Mouse (Mus musculus) hindbrain, embryonic 11.5 days (tissue): Measurements from ENCODE around the gene Mipep. TPM values are rescaled to one million over a fixed set of nuclear protein-coding genes. Genes with fewer than 3 reads are reported as not detected.

Experiments
- ATAC-seq: fragments of 200-750 bp; cut with Nextera tagmentation; 2 replicates; pipeline ENCODE4 v1.8.0; 2017; ENCODE audit warnings: mild to moderate bottlenecking, moderate TSS enrichment, moderate library complexity; ENCODE audit not compliant: low FRiP score
- DNase-seq: peaks from one replicate; pipeline ENCODE4 v3.0.0-alpha.2; 2015; ENCODE audit warnings: low spot score
- H3K27ac ChIP-seq: fragments of 300-500 bp; sonication (generic); 2 replicates; pipeline ENCODE4 v1.5.1; 2014; ENCODE audit warnings: mild to moderate bottlenecking, low read depth, low read length
- H3K27me3 ChIP-seq: fragments of 300-500 bp; sonication (generic); 2 replicates; pipeline ENCODE4 v1.6.1; 2014; ENCODE audit warnings: mild to moderate bottlenecking, low read length, moderate library complexity, mixed read lengths; ENCODE audit not compliant: control insufficient read depth, insufficient read depth
- H3K36me3 ChIP-seq: fragments of 300-500 bp; sonication (generic); 2 replicates; pipeline ENCODE4 v1.6.1; 2014; ENCODE audit warnings: mild to moderate bottlenecking, low read length, moderate library complexity, mixed read lengths; ENCODE audit not compliant: control insufficient read depth, insufficient read depth
- H3K4me1 ChIP-seq: fragments of 300-500 bp; sonication (generic); replicated peaks from 2 replicates; pipeline ENCODE4 v1.6.1; 2014; ENCODE audit warnings: low read length, mixed read lengths; ENCODE audit not compliant: control insufficient read depth, insufficient read depth
- H3K4me2 ChIP-seq: fragments of 300-500 bp; sonication (generic); replicated peaks from 2 replicates; pipeline ENCODE4 v1.6.1; 2014; ENCODE audit warnings: mild to moderate bottlenecking, low read depth, low read length
- H3K4me3 ChIP-seq: fragments of 300-500 bp; sonication (generic); 2 replicates; pipeline ENCODE4 v1.5.1; 2014; ENCODE audit warnings: low read depth, low read length
- H3K9ac ChIP-seq: fragments of 300-500 bp; sonication (generic); 2 replicates; pipeline ENCODE4 v1.6.1; 2014; ENCODE audit warnings: low read depth, low read length
- H3K9me3 ChIP-seq: fragments of 300-500 bp; sonication (generic); 2 replicates; pipeline ENCODE4 v1.6.1; 2016; ENCODE audit warnings: low read length; ENCODE audit not compliant: control insufficient read depth
- WGBS: fragments of 180-500 bp; shearing (Covaris S2); extraction: QIAGEN DNeasy Blood & Tissue Kit; methylation state at CpG from one replicate; pipeline ENCODE4 v1.1.7; 2014; 5-methylcytosine and 5-hydroxymethylcytosine counted together
- polyA plus RNA-seq: library from polyadenylated mRNA; unstranded; fragments of >200 nt; fragmentation: Nextera tagmentation; extraction: Ambion mirVana; gene quantifications from 2 replicates; pipeline ENCODE4 v1.2.1, GENCODE M21; 2014

Gene Mipep
- polyA plus RNA-seq, 1 experiment from 2014 or later = 24.0 TPM

DNA sequence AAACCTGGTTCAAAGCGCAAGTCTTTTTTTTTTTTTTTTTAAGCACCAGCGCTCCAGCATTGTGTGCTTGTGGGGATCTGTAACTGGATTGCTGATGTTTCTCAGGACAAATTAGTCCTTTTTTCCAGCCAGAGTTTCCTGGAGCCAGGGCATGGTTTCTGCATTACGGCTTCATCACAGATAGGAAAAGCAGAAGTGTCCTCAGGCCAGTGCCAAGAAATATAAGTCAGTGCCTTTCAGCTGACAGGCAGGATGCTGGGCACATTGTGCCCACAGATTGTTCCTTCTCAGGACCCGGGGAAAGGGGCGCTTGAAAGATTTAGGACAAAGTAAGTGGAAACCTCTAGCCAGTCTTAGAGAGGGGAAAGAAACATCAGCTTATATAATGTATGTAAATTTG is 20.6 kb upstream of the Mipep start:
- ATAC-seq (no peak), DNase-seq (no peak)
- no peaks in the 10 kb centered on the region for H3K9me3 ChIP-seq
- WGBS = 95% methylated on average over 5 of the region's 5 CpGs
- no peak overlapping the region for H3K4me2 ChIP-seq
- peaks cover 9% of the 10 kb centered on the region; the same call in 1 of the 2 replicates for H3K36me3 ChIP-seq
- H3K27ac ChIP-seq = no peak overlapping the region
- no peaks in the 10 kb centered on the region for H3K27me3 ChIP-seq
- no peak overlapping the region for H3K9ac ChIP-seq
- H3K4me1 ChIP-seq = no peaks in the 10 kb centered on the region
- H3K4me3 ChIP-seq = no peak overlapping the region

GRCm38 (mm10) chr14:60764526-60764925 is 19.8 kb upstream of the Mipep start:
- H3K36me3 ChIP-seq = 0 out of 2 replicates have a peak, but pooled peaks cover 7% of the 10 kb centered on the region

GRCm38 (mm10) chr14:60765025-60765424 is 19.3 kb upstream of the Mipep start:
- no peak overlapping the region for H3K4me2 ChIP-seq
- 69% methylated on average over 2 of the region's 2 CpGs for WGBS
- H3K27me3 ChIP-seq = no peaks in the 10 kb centered on the region
- no peak overlapping the region for H3K9ac ChIP-seq
- no peak for ATAC-seq
- H3K27ac ChIP-seq = no peak overlapping the region
- no peak for DNase-seq
- H3K4me3 ChIP-seq = no peak overlapping the region
- no peaks in the 10 kb centered on the region for H3K9me3 ChIP-seq
- 0 out of 2 replicates have a peak, but pooled peaks cover 7% of the 10 kb centered on the region for H3K36me3 ChIP-seq
- H3K4me1 ChIP-seq = no peaks in the 10 kb centered on the region

More at GRCm38 (mm10) chr14:60764526-60764925, 19.8 kb upstream of the Mipep start:
- DNase-seq (no peak), ATAC-seq (no peak)
- Histone ChIP-seq H3K9ac (no peak overlapping the region), H3K9me3 (no peaks in the 10 kb centered on the region), H3K27ac (no peak overlapping the region), H3K4me3 (no peak overlapping the region), H3K4me2 (no peak overlapping the region), H3K4me1 (no peaks in the 10 kb centered on the region), H3K27me3 (no peaks in the 10 kb centered on the region)
- 77% methylated on average over 4 of the region's 4 CpGs for WGBS

DNA sequence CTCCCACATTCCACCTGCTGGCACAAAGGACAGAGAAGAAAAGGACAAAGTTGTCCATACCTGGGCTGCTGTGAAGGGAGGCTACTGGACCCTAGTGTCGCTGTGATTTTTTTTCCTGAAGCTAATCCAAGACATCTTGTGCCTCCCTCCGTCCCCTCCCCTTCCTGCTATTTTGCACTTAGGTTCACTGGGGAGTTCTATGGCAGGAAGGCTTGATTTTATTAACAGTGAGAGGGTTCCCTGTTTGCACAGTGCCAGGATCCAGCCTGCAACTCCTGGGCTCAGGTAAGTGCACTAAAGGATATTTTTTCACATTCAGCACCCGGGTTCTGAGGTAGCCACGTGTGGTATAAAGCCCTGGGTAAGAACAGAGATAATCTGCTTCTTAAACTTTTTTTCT is 16.5 kb upstream of the Mipep start, which contains the start of gene C1qtnf9:
Gene C1qtnf9 (plus strand): TSS at position 251 of the 400 bp plus-strand sequence.
- ATAC-seq (no peak), DNase-seq (no peak)
- Histone ChIP-seq H3K36me3 (no peaks in the 10 kb centered on the region), H3K27me3 (no peaks in the 10 kb centered on the region), H3K4me2 (no peak within 1 kb of the TSS), H3K9me3 (no peaks in the 10 kb centered on the region), H3K27ac (no peak within 1 kb of the TSS), H3K4me1 (no peaks in the 10 kb centered on the region), H3K9ac (no peak within 1 kb of the TSS), H3K4me3 (no peak within 1 kb of the TSS)
- WGBS = 73% methylated on average over 4 of the region's 4 CpGs

- WGBS = 44% methylated on average over 6 of the region's 6 CpGs
- no peak for DNase-seq
- H3K4me1 ChIP-seq = no peaks in the 10 kb centered on the region
These were observed 15.0 kb upstream of the Mipep start for GRCm38 (mm10) chr14:60769340-60769739.

GRCm38 (mm10) chr14:60770594-60770993 is 13.8 kb upstream of the Mipep start:
- Histone ChIP-seq H3K36me3 (no peaks in the 10 kb centered on the region), H3K9me3 (no peaks in the 10 kb centered on the region), H3K4me1 (no peaks in the 10 kb centered on the region), H3K27ac (no peak overlapping the region), H3K4me3 (no peak overlapping the region; the same call in 1 of the 2 replicates), H3K27me3 (no peaks in the 10 kb centered on the region), H3K4me2 (no peak overlapping the region), H3K9ac (no peak overlapping the region)
- DNase-seq (no peak), ATAC-seq (no peak)
- WGBS = 75% methylated on average over 6 of the region's 6 CpGs

More at GRCm38 (mm10) chr14:60769340-60769739, 15.0 kb upstream of the Mipep start:
- Histone ChIP-seq H3K9me3 (no peaks in the 10 kb centered on the region), H3K4me3 (no peak overlapping the region), H3K27ac (no peak overlapping the region), H3K4me2 (no peak overlapping the region), H3K9ac (no peak overlapping the region), H3K27me3 (no peaks in the 10 kb centered on the region), H3K36me3 (no peaks in the 10 kb centered on the region)
- no peak for ATAC-seq

GRCm38 (mm10) chr14:60771057-60771456 is 13.3 kb upstream of the Mipep start:
- H3K27me3 ChIP-seq = no peaks in the 10 kb centered on the region
- H3K4me2 ChIP-seq = peak overlapping the region; percentile 41
- H3K27ac ChIP-seq = no peak overlapping the region
- peak overlapping the region; percentile 17 for H3K4me3 ChIP-seq
- DNase-seq (peak; percentile 81), ATAC-seq (peak; percentile 43; the same call in 1 of the 2 replicates)
- 5% methylated on average over 8 of the region's 8 CpGs for WGBS
- no peaks in the 10 kb centered on the region for H3K36me3 ChIP-seq
- H3K9ac ChIP-seq = no peak overlapping the region
- no peaks in the 10 kb centered on the region for H3K4me1 ChIP-seq
- H3K9me3 ChIP-seq = no peaks in the 10 kb centered on the region

DNA sequence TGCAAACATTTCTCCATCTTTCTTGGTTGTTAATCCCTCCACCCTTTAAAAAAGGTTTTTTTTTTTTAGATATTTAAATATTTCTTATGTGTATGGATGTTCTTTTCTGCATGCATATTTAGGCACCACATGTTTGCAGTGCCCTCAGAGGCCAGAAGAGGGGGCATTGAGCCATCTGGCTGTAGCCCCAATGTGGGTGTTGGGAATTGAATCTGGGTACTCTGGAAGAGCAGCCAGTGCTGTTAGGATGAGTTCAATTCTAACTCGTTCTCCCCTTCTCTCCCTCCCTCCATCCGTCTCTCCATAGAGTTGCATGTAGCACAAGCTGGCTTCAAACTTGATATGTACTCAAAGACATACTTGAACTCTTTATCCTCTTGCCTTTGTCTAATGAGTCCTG is 10.9 kb upstream of the Mipep start:
- DNase-seq (no peak), ATAC-seq (no peak)
- Histone ChIP-seq H3K27ac (no peak overlapping the region), H3K9me3 (no peaks in the 10 kb centered on the region), H3K4me3 (no peak overlapping the region), H3K27me3 (no peaks in the 10 kb centered on the region), H3K36me3 (no peaks in the 10 kb centered on the region), H3K9ac (no peak overlapping the region), H3K4me1 (no peaks in the 10 kb centered on the region), H3K4me2 (no peak overlapping the region)
- 70% methylated on average over 2 of the region's 2 CpGs for WGBS

DNA sequence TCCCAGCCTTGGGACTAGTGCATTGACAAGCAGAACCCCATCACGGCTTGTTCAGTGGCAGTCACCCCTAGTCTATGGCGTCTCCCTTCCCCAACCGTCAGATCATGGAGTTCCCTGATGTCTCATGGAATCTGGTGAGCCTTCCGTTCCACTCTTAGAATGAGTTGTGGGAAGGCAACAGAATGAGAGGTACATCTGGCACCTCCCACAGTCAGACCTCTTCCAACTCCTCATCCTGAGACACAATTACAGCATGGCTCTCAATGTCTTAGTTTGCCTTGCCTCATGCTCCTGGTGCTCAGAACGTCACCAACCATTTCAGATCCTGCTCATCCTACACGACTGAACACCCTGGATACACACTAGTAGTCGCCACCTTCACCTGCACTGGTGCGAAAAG is 7.9 kb upstream of the Mipep start:
- ATAC-seq (no peak), DNase-seq (no peak)
- H3K4me1 ChIP-seq = no peaks in the 10 kb centered on the region
- H3K9me3 ChIP-seq = no peaks in the 10 kb centered on the region
- 89% methylated on average over 8 of the region's 8 CpGs for WGBS
- H3K27me3 ChIP-seq = no peaks in the 10 kb centered on the region
- H3K4me3 ChIP-seq = no peak overlapping the region
- H3K36me3 ChIP-seq = no peaks in the 10 kb centered on the region
- H3K9ac ChIP-seq = no peak overlapping the region
- no peak overlapping the region for H3K27ac ChIP-seq
- H3K4me2 ChIP-seq = no peak overlapping the region
